Mouse (Mus musculus): ENCODE data around the gene Ddost. TPM values are rescaled to one million over a fixed set of nuclear protein-coding genes. Genes with fewer than 3 reads are reported as not detected.

Gene Ddost
- polyA plus RNA-seq, 1 experiment from 2014 or later, result 212 TPM

DNA sequence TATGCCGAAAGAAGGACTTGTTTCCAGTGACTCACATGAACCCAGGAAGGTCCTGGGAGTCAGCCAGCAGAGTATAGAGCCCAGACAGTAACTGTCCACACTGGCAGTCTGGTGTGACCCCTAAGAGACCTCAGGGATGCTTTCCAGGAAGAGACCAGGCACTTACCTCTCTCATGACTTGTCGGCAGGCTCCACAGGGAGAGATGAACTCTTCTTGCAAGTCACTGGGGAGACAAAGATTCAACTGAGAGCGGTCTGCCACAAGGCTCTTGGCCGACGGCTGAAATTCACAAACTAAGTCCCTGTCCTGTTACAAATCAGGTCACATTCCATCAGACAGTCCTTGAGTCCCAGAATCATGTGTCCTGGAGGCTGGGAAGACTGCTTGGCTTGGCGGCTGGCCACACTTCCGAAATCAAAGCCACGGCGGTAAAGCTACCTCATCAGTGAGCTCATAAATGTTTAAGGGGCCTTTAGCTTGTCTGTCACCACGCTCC, 38.9 kb downstream of the Ddost start:
- no peak for ATAC-seq
- H3K4me3 ChIP-seq, result no peak overlapping the region
- no peak overlapping the region for H3K4me2 ChIP-seq
- peaks cover 7% of the 10 kb centered on the region; the same call in 1 of the 2 replicates for H3K27me3 ChIP-seq (replicated peaks)
- peak overlapping the region; percentile 70 for H3K27ac ChIP-seq
- H3K4me1 ChIP-seq, result peaks cover 9% of the 10 kb centered on the region
- H3K9me3 ChIP-seq (replicated peaks), result no peaks in the 10 kb centered on the region
- 72% methylated on average over 10 of the region's 10 CpGs for WGBS (ENCODE audit: insufficient replicate concordance)
- no peak overlapping the region for H3K9ac ChIP-seq
- H3K36me3 ChIP-seq, result no peaks in the 10 kb centered on the region

DNA sequence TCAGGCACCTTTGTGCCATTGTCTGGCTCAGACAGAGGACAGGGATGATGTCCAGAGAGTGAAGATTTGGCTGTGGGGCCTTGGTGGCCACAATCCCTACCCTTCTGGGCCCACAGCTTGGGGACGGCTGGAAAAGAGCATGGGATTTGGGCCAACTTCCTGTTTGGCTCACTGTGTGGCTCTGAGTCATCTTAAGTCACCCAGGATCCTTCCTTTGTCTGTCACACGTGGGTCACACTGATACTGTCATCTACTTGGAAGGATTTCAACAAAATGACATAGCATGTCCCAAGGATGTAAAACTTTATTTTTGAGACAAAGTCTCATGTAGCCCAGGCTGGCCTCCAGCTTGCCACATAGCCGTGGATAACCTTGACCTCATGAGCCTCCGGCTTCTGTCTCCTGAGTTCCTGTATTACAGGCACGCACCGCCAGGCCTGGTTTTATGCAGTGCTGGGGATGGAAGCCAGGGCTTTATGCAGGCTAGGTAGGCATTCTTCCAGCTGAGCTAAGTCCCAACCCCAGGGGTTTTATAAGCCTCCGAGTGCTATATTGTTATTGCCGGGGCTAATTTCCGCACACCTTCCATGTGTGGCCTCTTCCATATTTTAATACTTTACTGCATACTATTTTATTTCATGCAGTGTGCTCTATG, 40.5 kb downstream of the Ddost start:
- Histone ChIP-seq H3K9me3 (replicated peaks) (no peaks in the 10 kb centered on the region), H3K27ac (no peak overlapping the region), H3K4me2 (no peak overlapping the region), H3K9ac (no peak overlapping the region), H3K4me3 (no peak overlapping the region), H3K27me3 (replicated peaks) (peaks cover 7% of the 10 kb centered on the region; the same call in 1 of the 2 replicates), H3K4me1 (peaks cover 9% of the 10 kb centered on the region), H3K36me3 (no peaks in the 10 kb centered on the region)
- 64% methylated on average over 9 of the region's 9 CpGs for WGBS (ENCODE audit: insufficient replicate concordance)
- ATAC-seq, result no peak

DNA sequence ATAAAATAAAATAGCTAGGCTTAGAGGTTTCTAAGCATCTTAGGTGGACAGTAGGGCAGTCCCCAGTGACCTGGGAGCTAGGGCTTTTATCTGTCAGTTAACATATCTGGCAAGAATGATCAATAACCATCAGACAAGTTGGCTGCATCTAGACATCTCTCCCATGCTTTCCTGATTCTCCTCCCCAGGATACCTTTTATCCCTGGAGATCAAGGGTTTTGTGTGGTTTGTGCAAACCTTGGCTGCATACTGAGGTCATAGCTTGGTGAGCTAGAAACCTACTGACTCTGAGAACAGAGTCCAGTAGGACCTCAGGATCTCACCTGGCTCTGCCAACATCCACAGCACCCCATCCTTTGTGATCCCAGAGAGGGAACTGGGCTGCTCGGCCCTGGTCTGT, 42.8 kb downstream of the Ddost start:
- 58% methylated on average over 1 of the region's 1 CpGs for WGBS (ENCODE audit: insufficient replicate concordance)
- Histone ChIP-seq H3K4me2 (no peak overlapping the region), H3K36me3 (no peaks in the 10 kb centered on the region), H3K4me1 (peaks cover 9% of the 10 kb centered on the region), H3K27ac (no peak overlapping the region), H3K4me3 (no peak overlapping the region), H3K9ac (no peak overlapping the region), H3K9me3 (replicated peaks) (no peaks in the 10 kb centered on the region), H3K27me3 (replicated peaks) (no peaks in the 10 kb centered on the region; the same call in 1 of the 2 replicates)
- no peak for ATAC-seq

DNA sequence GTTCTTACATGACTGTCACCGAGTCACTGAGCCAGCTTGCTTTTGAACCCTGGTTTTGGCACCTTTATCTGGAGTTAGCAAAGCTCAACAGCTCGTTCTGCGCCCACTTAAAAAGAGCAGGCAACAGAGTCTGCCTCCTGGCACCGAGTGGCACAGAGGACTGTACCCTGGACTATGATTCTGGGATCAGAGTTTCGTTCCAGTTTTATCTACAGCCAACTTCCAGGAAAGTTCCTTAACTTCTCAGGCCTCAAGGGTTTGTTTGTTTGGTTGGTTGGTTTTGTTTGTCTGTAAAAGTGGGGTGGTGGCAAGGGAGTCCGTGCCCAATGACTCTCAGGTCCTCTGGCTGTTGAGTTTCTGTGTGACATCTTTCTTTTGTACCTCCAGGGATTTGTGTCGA, 44.2 kb downstream of the Ddost start:
- H3K36me3 ChIP-seq, result no peaks in the 10 kb centered on the region
- H3K27ac ChIP-seq, result no peak overlapping the region
- H3K9me3 ChIP-seq (replicated peaks), result no peaks in the 10 kb centered on the region
- no peak overlapping the region for H3K9ac ChIP-seq
- 67% methylated on average over 7 of the region's 7 CpGs for whole genome bisulfite sequencing (ENCODE audit: insufficient replicate concordance)
- H3K4me1 ChIP-seq, result no peaks in the 10 kb centered on the region; the same call in 1 of the 2 replicates
- H3K4me2 ChIP-seq, result no peak overlapping the region
- no peaks in the 10 kb centered on the region; the same call in 1 of the 2 replicates for H3K27me3 ChIP-seq (replicated peaks)
- H3K4me3 ChIP-seq, result no peak overlapping the region
- ATAC-seq, result no peak

DNA sequence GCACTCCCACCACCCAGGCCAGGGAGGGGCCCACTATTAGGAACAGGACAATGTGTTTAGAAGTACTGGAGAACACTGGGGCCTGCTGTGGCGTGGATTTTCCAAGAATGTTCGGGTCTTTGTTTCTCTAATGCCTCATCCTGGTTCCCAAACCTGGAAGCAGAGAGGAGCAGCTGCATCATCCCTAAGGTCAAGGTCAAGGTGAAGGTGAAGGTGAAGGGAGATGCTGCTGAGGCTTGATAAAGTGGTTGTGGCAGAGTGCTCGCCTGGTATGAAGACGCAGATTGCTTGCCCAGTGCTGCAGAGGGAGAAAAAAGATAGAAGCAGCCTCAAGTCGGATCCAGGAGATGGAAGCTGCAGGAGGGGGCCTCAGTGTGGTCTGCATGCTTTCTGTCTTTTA, 47.3 kb downstream of the Ddost start:
- Histone ChIP-seq H3K4me1 (no peaks in the 10 kb centered on the region), H3K9ac (no peak overlapping the region), H3K9me3 (replicated peaks) (no peaks in the 10 kb centered on the region), H3K36me3 (no peaks in the 10 kb centered on the region), H3K4me3 (no peak overlapping the region), H3K27me3 (replicated peaks) (no peaks in the 10 kb centered on the region; the same call in 1 of the 2 replicates), H3K4me2 (no peak overlapping the region), H3K27ac (no peak overlapping the region)
- WGBS (ENCODE audit: insufficient replicate concordance), result 68% methylated on average over 5 of the region's 5 CpGs
- ATAC-seq, result no peak

DNA sequence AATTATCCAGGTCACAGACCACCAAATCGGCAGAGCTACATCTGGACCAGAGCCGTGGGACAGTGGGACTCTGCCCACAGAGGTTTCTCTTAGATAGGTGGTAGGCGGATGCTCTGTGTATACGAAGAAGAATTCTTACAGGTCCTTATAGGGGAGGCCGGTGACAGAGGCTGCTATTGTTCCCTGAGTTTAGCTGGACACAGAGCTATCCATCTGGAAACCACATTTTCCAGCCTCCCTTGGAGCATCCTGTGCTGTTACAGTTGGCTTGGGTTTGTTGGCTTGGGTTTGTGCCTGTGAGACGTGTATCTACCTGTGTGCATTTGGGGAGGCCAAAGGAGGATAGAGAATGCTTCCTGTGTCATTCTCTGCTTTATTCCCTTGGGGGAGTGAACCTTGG, 48.2 kb downstream of the Ddost start:
- no peaks in the 10 kb centered on the region for H3K4me1 ChIP-seq
- H3K9me3 ChIP-seq (replicated peaks), result no peaks in the 10 kb centered on the region
- H3K9ac ChIP-seq, result no peak overlapping the region
- no peak for ATAC-seq
- H3K27me3 ChIP-seq (replicated peaks), result no peaks in the 10 kb centered on the region; the same call in 1 of the 2 replicates
- no peak overlapping the region for H3K27ac ChIP-seq
- WGBS (ENCODE audit: insufficient replicate concordance), result 74% methylated on average over 6 of the region's 6 CpGs
- no peaks in the 10 kb centered on the region for H3K36me3 ChIP-seq
- H3K4me3 ChIP-seq, result no peak overlapping the region
- no peak overlapping the region for H3K4me2 ChIP-seq

DNA sequence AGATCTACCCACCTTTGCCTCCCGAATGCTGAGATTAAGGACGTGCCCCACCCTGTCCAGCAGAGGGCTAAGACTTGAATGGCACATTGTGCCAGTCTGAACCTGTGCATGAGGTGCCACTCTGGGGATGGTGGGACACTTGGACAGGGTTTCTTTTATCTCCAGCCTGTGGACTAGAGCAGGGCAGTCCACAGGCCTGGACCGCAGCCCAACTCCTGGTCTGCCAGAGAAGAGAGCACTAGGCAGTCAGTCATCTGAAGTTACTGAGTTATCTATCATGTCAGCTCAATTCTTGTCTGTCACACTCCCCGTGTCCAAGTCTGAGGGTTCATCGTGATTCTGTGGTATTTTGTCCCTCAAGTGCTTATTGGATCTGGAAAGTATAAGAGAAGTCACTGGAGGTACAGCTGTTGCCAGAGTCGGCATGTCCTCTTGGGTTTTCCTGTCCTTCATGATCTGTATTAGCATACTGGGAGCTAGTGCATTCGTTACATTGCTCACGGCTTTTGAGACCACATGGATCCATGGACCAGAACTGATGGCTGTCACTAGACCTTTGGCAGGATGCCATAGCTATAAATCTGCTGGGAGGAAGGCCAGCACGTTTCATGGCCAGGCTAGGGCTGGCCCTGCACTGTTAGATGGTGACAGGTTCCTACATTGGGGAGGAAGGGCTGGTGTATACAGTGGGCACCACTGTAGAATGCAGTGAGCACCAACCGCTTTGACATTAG, 49.1 kb downstream of the Ddost start:
- ATAC-seq, result peak; percentile 32; the same call in 1 of the 2 replicates
- H3K9ac ChIP-seq, result no peak overlapping the region
- H3K9me3 ChIP-seq (replicated peaks), result no peaks in the 10 kb centered on the region
- H3K4me3 ChIP-seq, result no peak overlapping the region
- H3K27me3 ChIP-seq (replicated peaks), result no peaks in the 10 kb centered on the region; the same call in 1 of the 2 replicates
- WGBS (ENCODE audit: insufficient replicate concordance), result 64% methylated on average over 10 of the region's 10 CpGs
- H3K27ac ChIP-seq, result no peak overlapping the region
- no peak overlapping the region for H3K4me2 ChIP-seq
- H3K36me3 ChIP-seq, result no peaks in the 10 kb centered on the region
- no peaks in the 10 kb centered on the region for H3K4me1 ChIP-seq

DNA sequence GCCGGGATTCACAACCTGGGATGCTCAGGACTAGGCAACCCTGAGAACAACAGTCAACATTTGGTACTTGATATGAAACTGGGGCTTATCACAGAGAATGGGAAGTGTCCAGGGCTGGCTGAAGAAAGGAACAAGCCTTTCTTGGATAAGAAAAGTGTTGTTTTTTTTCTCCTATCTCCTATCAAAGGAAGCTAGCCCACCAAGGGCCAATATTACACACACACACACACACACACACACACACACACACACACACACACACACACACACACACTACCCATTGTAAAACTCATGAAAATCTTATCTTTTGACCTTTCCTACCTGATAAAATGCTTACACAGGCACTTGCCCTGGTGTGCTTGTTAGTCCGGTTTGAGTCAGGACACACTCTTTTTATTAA, 51.0 kb downstream of the Ddost start:
- no peaks in the 10 kb centered on the region for H3K9me3 ChIP-seq (replicated peaks)
- no peak overlapping the region for H3K4me2 ChIP-seq
- ATAC-seq, result no peak
- no peak overlapping the region for H3K4me3 ChIP-seq
- H3K27me3 ChIP-seq (replicated peaks), result peaks cover 5% of the 10 kb centered on the region
- no peak overlapping the region for H3K27ac ChIP-seq
- 59% methylated on average over 2 of the region's 2 CpGs for WGBS (ENCODE audit: insufficient replicate concordance)
- H3K9ac ChIP-seq, result no peak overlapping the region
- H3K4me1 ChIP-seq, result no peaks in the 10 kb centered on the region
- no peaks in the 10 kb centered on the region for H3K36me3 ChIP-seq

DNA sequence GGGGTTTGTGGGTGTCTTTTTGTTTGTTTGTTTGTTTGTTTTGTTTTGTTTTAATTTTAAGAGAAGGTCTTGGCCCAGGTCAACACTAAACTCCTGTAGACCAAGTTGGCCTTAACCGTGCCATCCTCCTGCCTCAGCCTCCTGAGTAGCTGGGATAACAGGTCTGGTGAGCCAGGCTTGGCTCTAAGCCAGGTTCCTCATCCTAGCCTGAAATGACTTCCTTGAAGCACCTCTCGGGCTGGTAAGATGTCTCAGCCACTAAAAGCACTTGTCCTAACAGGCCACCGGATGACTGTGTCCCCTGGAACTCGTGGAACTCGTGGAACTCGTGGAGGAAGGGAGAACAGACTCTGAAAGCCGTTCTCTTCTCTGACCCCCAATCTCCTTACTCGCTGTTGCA, 51.6 kb downstream of the Ddost start:
- no peak overlapping the region for H3K4me3 ChIP-seq
- no peak for ATAC-seq
- H3K9ac ChIP-seq, result no peak overlapping the region
- H3K9me3 ChIP-seq (replicated peaks), result no peaks in the 10 kb centered on the region
- no peak overlapping the region for H3K4me2 ChIP-seq
- H3K27ac ChIP-seq, result no peak overlapping the region
- no peaks in the 10 kb centered on the region for H3K4me1 ChIP-seq
- H3K27me3 ChIP-seq (replicated peaks), result peaks cover 12% of the 10 kb centered on the region
- WGBS (ENCODE audit: insufficient replicate concordance), result 73% methylated on average over 8 of the region's 8 CpGs
- H3K36me3 ChIP-seq, result no peaks in the 10 kb centered on the region

DNA sequence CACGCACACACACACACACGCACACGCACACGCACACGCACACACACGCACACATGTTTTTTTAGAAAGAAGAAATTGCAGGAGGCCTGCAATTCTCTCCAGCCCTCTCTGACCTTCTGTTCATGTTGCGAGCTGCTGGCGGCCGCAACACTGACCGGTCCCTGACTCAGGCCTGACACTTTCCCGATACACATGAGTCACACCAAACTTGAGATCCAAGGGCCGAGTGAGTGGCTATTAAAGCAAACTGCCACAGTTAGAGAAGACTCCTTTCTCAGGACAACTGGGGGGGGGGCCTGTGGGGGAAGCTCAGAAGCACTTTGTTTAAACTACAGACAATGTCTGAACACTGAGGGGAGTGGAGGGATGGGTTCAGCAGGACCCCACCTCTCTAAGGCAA, 52.0 kb downstream of the Ddost start:
- no peaks in the 10 kb centered on the region for H3K36me3 ChIP-seq
- no peak for ATAC-seq
- H3K4me1 ChIP-seq, result no peaks in the 10 kb centered on the region
- H3K9ac ChIP-seq, result no peak overlapping the region
- H3K27ac ChIP-seq, result no peak overlapping the region
- no peak overlapping the region for H3K4me2 ChIP-seq
- H3K9me3 ChIP-seq (replicated peaks), result no peaks in the 10 kb centered on the region
- 87% methylated on average over 12 of the region's 12 CpGs for WGBS (ENCODE audit: insufficient replicate concordance)
- H3K4me3 ChIP-seq, result no peak overlapping the region
- peaks cover 16% of the 10 kb centered on the region for H3K27me3 ChIP-seq (replicated peaks)

DNA sequence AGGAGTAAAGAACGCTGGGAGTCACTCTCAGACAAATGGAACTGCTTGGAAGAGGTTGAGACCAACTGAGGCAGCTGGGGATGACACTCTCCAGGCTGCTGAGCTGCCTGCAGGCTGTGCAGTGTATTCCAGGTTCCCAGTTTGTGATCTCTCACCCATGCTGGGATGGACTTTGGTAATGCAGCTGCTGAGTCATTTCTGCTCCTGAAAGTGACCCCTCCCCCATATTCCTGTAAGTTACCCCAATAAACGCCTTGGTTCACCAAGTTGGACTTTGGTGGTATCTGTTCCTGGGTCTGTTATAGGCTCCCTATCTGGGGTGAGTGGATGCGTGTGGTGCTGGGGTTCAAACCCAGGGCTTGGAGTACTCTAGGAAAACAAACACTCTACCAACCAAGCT, 53.6 kb downstream of the Ddost start:
- Histone ChIP-seq H3K4me3 (no peak overlapping the region), H3K27me3 (replicated peaks) (peaks cover 26% of the 10 kb centered on the region), H3K9me3 (replicated peaks) (no peaks in the 10 kb centered on the region), H3K27ac (no peak overlapping the region), H3K36me3 (no peaks in the 10 kb centered on the region), H3K4me1 (no peaks in the 10 kb centered on the region), H3K9ac (no peak overlapping the region), H3K4me2 (no peak overlapping the region)
- 45% methylated on average over 3 of the region's 3 CpGs for WGBS (ENCODE audit: insufficient replicate concordance)
- ATAC-seq, result no peak

DNA sequence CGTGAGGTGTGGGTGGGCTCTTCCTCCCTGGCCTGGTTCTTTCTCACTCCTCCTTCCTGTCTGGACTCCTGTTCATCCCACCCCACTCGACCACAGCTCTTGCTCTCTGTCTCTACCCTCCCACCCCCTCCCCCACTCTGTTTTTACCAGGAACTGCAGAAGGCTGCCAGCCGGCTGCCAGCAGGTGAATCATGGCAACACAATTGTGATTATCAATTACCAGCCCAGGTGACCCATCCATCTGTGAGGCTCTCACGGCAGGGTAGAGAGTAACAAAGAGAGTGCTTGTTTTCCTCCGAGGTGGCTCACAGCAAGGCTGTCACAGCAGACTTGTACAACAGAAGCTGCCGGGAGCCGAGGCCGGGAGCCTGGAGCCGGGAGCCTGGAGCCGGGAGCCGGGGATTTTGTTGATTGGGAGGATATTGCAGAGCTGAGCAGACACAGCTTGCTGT, 56.9 kb downstream of the Ddost start:
- Histone ChIP-seq H3K27me3 (replicated peaks) (peaks cover 27% of the 10 kb centered on the region), H3K4me2 (no peak overlapping the region), H3K4me1 (0 out of 2 replicates have a peak, but pooled peaks cover 3% of the 10 kb centered on the region), H3K4me3 (no peak overlapping the region), H3K27ac (no peak overlapping the region), H3K36me3 (no peaks in the 10 kb centered on the region), H3K9me3 (replicated peaks) (no peaks in the 10 kb centered on the region), H3K9ac (no peak overlapping the region)
- WGBS (ENCODE audit: insufficient replicate concordance), result 30% methylated on average over 11 of the region's 11 CpGs
- no peak for ATAC-seq
